Mouse (Mus musculus) heart, postnatal 14 days (tissue): ENCODE results near the gene Anks1b. TPM values are rescaled to one million over a fixed set of nuclear protein-coding genes. Genes with fewer than 3 reads are reported as not detected.

Source experiments
- DNase-seq, 2 experiments: peaks; one replicate each; pipeline ENCODE4 v3.0.0; 2021 to 2022
- intact Hi-C: fragments of 180-260 bp; cut with DNase I; formaldehyde crosslinking; loops from one replicate; pipeline ENCODE4 v1.15.1; 2025
- total RNA-seq, 2 experiments: library from RNA; stranded (reverse); gene quantifications; 2 replicates each; pipeline ENCODE4 v1.2.3; 2021

Anks1b gene
- total RNA-seq, 2 experiments from 2014 or later: 0.41 to 0.49 TPM

DNA sequence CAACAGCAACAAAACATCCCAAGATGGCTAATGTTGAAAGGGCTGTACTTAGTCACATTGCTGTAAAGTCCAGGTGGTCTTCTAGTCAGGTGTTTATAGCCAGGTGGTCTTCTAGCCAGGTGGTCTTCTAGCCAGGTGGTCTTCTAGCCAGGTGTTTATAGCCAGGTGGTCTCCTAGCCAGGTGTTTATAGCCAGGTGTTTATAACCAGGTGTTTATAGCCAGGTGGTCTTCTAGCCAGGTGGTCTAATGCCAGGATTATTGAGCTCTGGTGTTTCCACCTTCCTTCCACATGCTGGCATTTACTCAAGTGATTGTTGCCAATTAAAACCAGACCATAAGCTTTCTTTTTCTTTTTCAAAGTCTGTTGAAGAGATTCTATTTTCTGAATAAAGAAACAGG is 1030.9 kb downstream of the Anks1b start:
- DNase-seq: no peak
- intact Hi-C loops: loop anchor here (5.0 kb wide), 1 partner anchor 128 kb away; no protein-coding TSS in a partner anchor

DNA sequence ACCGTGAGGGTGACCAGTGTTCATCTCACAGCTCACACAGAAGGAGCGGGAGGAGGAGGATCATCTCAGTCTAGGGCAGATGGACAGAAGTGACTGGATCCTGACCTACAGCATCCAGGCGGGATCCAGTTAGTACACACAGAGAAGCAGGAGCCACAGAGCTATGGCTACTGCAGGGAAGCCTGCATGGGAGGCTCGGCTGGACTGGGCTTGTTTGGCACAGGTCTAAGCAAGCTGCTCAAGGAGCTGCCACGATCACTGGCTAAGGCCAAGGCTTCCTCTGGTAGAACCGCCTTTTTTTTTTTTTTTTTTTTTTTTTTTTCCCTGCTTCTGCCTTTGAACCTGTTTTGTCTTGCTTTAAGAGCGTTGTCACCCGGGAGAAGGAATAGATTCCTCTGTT is 1034.1 kb downstream of the Anks1b start:
- intact Hi-C loops: no loop called here
- no peak for DNase-seq

DNA sequence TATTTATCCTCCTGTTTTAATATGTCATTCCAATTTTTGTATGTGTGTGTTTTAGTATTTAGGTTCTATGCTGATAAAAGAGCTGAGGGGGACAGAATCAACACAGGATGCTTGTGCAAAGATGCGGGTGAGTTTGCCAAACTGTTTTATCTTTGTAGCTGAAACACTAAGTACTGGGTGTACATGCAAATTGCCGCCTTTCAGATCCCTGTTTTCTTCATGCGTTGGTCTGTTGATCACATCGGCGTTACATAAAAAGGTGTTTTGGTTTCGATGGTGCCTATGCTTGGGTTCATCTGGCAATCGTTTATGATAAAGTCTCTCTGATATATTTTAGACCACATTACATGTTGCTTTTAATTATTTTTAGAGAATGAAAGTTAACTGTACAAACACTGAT is 1050.2 kb downstream of the Anks1b start:
- intact Hi-C loops: no loop called here

DNA sequence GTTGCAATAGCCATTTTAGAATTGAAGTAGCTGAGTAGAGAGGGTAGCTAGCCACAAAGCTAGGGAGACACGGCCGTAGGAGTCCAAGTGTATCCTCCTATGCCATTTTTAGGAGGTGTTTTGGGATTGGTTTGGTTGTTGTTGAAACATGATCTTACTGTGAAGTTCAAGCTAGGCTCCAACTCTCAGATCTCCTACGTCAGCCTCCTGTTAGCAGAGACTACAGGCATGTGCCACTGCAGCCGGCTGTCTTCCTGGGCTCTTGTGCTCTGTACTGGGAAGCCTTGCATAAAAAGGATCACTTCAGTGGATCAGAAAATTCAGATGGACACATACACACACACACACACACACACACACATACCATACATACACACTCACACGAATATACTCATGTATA is 1059.8 kb downstream of the Anks1b start:
- intact Hi-C loops: no loop called here
- DNase-seq: no peak

More for the DNA sequence above, 1050.2 kb downstream of the Anks1b start:
- no peak for DNase-seq

DNA sequence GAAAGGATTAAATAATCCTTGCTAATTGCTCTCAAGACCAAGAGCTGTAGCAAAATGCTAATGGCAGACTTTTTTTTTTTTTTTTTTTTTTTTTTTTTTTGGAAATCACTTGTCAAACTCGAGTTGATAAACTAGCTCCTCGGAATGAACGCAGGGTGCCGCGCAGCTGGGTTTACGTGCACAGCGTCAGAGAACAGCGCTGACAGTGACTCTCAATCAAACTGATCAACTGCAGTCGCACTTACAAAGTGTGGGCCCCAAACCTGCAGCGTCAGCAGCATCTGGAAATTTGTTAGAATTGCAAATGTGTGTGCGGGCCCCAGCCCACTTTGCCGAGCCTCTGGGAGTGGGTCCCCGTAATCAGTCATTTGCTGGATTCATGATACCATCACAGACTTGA is 1061.4 kb downstream of the Anks1b start:
- intact Hi-C loops: no loop called here
- no peak for DNase-seq

DNA sequence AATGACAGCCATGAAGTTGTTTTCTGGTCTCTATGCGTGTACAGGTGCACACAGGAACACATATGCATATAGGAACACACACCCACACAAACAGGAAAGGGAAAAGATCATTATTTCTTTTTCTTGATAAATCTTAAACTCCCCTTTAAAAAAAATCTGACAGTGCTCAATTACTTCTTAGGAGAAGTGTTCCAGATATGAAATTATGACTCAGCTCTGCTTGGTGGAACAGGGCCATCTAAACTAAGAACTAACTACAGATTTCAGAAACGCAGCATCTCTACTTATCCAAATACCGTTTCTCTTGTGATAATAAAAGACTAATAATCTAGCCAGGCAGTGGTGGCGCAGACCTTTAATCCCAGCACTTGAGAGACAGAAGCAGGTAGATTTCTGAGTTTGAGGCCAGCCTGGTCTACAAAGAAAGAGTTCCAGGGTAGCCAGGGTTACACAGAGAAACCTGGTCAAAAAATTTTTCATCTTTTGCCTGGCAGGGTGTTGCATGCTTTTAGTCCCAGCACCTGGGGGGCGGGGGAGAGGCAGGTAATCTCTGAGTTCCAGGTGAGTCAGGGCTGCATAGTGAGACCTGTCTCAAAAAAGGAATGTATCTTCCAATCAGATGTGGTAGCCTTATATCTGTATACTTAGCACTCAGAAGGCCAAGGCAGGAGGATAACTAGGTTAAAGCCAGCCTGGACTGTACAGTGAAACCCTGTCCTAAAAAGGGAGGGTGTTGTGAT is 1064.6 kb downstream of the Anks1b start:
- DNase-seq: no peak
- intact Hi-C loops: no loop called here

DNA sequence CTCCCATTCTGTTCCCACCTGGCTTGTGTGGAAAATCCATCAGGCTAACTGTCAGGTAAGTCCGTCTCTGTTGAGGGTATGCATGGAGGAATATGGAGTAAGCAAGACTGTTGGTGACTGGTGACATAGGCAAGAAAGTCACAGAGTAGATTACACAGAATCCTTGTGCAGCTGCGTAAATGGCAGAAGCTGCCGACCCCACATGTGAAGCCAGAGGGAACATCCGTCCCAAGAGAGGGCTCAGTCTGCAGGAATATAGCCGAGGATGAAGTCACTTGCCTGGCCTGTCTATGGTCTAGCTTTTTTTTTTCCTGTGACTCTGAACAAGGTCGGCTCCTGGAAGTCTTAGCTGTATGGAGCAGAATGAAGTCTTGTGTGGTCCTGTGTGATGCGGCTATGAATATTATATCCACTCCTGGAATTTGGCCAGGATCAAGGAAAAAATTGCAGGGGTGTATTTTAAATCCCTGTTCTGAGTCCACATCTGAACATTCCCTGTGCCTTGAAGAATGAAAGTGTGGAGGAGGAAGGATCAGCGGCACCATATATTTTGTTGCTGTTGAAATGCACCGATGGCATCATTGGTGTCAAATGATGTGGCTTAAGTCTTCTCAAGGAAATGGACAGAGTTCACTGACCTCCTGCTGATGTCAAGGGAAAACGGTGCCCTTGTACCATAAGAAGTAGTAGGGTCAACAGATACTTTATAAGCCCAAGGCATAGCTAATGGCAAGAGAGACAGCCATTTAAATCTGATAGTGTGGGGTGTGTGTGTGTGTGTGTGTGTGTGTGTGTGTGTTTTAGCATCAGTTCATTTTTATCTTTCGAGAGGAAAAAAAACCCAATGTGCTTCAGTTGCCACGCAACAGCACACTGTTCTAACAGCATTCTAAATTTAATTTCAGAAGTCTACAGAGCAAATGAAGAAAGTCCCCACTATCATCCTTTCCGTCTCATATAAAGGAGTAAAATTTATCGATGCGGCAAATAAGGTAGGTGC is 1067.5 kb downstream of the Anks1b start:
- intact Hi-C loops: no loop called here
- DNase-seq: peak; percentile 45 to 57

DNA sequence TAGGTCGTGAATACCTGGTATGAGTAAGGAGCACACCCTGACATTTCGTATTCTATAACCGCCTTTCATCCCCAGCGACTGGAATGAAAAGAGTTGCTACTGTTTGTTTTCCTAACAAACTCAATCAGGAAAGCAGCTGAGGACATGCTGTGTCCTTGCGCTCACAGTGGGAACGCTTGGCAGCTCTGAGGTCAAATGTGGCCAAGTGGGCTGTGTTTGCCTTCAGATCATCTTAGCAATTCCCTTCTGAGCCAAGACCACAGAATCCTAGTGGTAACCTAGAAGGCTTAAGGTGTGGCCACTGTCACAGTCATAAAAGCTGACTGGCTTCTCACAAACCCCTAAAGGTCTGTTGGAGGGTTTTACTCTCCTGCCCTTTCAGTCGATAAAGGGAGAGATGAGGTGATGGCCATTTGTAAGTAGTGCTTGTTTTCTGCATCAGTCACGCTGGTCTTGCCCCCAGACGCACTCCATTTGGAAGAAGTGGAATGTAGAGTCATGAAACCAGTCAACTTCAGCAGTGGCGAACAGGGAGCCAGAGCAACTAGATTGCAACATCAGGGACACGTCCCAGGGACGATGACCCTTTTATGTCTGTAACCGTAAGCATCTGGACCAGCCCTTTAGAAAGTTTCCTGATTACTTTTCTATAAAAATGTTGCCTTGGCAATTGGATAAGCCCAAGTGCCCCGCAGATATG is 1068.8 kb downstream of the Anks1b start:
- DNase-seq: peak; percentile 51 to 61
- intact Hi-C loops: no loop called here

DNA sequence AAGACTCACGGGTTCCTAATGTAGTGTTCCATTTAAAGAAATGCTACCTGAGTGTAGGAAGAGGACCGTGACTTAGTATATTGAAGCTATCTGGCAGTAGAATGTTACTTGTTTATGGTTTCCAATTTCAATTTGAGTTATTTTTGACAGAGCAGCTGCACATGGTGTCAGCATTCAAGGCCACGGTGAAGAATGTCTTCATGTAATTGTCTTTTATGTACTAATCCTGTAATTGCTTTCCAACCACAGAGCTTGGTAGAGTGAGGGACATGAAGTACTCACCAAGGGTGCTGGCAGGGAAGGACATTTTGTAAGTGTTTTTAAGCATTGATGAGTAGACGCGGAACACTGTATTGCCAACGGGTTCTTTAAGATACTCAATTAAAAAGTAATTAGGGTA is 1073.7 kb downstream of the Anks1b start:
- no peak for DNase-seq
- intact Hi-C loops: no loop called here

DNA sequence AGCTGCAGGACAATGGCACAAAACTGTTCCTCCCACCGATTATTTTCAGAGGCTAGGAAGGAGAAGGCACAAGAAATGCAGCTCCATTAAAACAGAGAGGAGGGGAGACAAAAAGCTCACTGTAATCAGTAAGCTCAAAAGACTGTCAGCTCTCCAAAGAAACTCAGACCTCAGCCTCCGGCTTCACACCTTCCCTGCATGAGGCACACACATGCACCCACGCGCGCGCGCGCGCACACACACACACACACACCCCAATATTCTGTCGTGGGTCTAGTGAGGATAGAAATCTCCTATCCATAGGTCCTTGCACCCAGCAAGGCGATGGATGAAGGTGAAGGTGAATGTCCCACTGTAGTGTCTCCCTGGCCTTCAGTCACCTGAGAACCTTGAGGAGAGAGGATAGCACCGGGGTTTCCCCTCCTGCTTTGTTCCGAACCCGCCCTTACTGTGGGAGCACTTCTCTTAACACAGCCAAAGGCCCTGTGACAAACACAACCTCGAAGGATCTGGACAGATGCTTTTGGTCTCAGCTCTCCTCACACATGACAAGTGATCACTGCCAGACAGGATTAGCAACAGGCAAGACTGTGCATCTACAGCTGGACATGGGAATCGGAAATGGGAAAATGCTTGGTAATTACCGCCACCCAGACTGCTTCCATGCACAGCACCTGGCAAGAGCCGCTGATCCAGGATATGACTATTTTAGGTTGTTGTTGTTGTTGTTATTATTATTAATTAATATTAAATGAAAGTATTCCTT is 1074.5 kb downstream of the Anks1b start:
- no peak for DNase-seq
- intact Hi-C loops: no loop called here

DNA sequence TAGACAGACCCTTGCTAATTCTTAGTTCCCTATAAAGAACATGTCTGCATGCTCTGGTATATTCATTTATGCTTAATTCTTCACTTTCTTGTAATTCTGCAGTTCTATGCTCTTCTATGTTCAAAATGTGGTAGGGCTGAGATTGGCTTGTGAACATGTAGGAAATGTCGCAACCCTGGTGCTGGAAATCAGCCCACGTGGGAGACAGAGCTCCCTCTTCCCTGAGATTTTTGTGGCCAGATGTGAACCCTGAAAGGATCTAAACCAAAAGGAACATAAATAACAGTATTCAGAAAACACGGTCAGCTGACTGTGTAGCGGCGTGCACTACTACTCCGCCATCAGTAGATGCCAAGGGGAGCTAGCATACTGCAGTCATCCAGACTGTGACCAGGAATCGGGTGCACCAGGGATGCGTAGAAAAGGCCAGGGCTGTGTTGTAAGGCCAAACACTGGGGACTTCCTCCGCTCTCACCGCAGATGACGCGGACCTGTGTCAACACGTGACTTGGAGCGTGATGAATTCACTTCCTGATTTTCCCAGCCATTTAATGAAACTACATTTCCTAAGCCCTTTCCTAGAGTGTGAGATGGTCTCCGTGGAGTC is 1079.9 kb downstream of the Anks1b start:
- DNase-seq: peak in 1 of 2 experiments; percentile 37
- intact Hi-C loops: no loop called here

DNA sequence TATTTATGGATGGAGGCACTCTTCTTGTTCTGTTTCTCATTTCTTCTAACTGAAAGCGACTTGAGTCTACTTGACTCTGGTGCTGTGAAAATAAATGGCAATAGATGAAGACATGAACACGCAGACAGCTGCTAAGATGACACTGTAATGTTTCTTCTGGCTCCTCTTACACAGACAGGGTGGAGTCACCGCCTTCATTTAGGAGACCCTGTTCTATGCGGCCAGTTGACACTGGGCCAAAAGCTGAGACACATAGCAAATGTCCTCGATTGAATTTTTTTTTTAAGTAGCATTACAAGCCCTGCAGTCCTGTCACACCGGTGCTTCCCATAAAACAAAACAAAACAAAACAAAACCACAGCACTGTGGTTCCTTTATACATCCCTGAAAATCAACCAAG is 1080.5 kb downstream of the Anks1b start:
- intact Hi-C loops: no loop called here
- DNase-seq: peak; percentile 38 to 43

DNA sequence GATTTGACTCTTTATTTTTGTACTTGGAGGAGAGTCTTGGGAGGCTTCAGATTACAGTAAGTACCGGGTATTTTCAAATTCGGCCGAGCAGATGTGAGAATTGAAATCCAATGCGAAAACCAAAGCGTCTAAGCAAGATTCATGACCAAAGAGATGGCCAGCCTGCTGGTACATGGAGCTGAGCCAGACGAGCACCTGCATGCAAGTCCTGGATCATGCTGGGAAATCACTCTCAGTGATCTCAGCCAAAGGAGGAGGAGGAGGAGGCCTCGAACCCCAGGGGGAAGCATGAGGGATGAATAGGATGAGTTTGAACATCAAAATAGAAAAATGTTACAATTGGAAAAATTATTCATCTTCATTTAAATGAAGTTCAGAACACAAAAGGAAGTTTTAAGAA is 1087.1 kb downstream of the Anks1b start:
- intact Hi-C loops: no loop called here
- DNase-seq: no peak

DNA sequence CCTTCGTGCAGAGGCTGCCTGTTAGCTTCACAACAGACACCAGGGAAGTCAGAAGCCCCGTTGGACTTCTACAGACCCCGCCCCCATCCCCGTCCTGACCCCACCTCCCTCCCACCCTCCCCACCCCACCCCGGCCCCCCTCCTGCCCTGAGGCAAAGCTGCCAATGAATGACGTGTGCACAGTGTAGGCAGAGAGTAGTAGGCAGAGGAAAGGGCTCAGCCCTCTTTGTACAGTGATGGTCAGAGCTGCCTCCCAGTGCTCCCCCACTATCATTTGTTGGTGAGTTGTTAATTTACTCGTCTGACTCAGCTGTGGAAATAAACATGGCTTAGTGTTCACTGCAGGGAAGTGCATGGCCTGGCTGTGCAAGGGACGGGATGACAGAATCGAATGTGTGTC is 1091.2 kb downstream of the Anks1b start:
- intact Hi-C loops: no loop called here
- DNase-seq: no peak

DNA sequence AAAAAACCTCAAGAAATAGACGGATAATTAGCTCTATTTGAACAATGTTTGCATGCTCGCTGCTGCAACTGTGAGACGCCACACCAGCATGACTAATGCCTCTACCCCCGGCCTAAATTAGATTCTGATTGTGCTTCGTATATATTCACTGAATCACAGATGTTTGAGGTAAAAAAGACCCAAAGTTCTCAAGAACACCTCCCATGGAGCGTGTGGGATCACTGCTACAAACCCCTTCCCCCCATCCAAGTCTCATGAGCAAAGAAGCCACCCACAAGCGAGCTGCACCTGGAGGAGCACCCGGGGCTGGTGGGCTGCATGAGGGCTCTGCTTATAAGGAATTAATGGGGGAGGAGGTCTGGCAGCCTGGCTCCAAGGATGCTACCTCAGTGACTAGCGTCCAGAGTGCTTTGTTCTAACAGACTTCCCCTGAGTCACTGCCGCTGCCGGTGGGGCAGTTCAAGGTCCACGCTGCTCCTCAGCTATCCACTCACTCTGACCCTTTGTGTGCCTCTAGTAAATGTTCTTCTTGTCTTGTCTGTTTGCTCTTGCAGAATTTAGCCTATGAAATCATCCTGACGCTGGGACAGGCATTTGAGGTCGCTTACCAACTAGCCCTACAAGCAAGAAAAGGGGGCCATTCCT is 1092.5 kb downstream of the Anks1b start:
- intact Hi-C loops: no loop called here
- no peak for DNase-seq

DNA sequence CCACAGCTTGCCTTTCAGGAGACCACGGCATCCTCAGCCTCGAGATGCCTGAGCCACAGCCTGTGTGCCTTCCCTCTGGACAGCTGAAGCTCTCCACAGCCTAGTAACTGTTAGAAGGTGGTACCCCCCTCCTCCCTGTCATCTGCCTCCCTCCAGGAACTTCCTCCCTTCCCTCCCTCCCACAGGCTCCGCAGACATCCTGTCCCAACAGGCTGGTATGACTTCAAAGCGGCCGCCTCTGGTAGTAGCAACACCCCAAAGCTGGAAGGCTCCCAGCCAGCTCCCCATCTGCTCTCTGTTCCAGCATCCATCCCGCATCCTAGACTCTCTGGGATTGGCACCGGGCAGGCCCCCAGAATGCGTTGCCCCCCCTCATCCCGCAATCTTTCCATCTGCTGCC is 1093.5 kb downstream of the Anks1b start:
- intact Hi-C loops: no loop called here
- no peak for DNase-seq

DNA sequence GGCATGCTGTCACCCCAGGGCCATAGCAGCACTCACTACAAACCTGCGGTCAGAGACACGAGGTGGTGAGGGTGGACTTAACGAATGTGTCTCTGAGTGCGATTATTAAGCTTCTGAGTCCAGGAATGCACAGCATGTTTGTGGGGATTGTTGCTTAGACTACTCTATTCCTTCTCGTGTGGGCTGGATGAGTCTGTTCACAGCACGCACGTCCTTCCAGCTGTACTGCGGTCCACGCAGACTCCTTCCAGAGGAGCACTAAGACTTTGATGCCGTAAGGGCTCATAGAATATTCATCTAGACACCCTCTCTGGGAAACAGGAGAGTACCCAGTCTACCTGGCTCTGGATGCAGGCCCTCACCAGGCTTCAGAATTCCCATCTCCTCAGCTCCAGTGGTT is 1094.9 kb downstream of the Anks1b start:
- DNase-seq: no peak
- intact Hi-C loops: no loop called here

DNA sequence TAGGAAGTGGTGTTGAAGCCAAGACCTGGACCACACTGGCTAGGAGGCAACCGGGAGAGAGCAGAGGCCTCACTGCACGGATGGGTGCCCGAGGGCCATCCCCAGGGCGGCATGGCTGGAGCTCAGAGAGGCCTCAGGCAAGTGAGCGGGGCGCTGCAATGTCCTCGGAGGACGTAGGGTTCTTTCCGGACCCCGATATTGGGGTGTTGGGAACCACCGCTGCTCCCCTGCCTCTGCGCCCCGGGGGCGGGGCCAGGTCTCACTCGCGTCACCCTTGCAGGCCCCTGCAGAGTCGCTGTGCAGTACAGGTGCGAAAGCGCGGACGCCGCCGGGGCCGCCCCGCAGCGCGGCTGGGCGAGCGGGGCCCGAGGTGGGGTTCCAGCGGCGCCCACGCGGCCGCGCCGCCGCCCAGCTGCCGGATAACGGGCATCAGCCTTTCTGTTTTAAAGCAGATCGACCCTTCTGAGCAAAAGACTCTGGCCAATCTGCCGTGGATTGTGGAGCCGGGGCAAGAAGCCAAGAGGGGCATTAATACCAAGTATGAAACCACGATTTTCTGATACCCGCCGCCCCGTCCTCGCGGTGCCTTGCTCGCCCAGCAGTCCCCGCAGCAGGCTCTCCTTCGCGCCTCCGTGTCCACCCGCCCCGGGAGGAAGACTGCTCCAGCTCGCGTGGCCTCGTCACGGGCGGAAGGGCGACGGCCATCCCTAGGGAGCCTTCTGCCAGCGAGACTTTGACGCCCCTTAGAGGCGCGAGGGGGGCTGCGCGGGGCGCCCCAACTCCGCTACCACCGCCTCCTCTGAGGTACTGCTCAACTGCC is 1096.3 kb downstream of the Anks1b start:
- intact Hi-C loops: no loop called here
- DNase-seq: peak; percentile 38 to 61
